Mouse (Mus musculus) E14TG2a.4 (cell line): Measurements from ENCODE around the gene Trmt10c.

ENCODE experiments used
- CTCF ChIP-seq: conservative IDR thresholded peaks from 2 replicates; pipeline ENCODE4 v1.5.1; 2014; ENCODE audit warnings: low read length
- NANOG ChIP-seq: IDR thresholded peaks from 2 replicates; pipeline ENCODE4 v1.6.1; 2014; ENCODE audit warnings: borderline replicate concordance, low read length, mixed read lengths
- POU5F1 ChIP-seq: IDR thresholded peaks from 2 replicates; pipeline ENCODE4 v1.6.1; 2014; ENCODE audit warnings: low read length, borderline replicate concordance

- TF ChIP-seq CTCF (no peak), NANOG (no peak), POU5F1 (no peak)
Measured at GRCm38 (mm10) chr16:56029661-56030082, 7.9 kb downstream of the Trmt10c start, which contains the start of gene Pcnp.
